Mouse (Mus musculus): ENCODE data around the gene Pidd1. TPM values are rescaled to one million over a fixed set of nuclear protein-coding genes. Genes with fewer than 3 reads are reported as not detected.

Pidd1 gene
- polyA plus RNA-seq, 1 experiment from 2014 or later, result 15.7 TPM

DNA sequence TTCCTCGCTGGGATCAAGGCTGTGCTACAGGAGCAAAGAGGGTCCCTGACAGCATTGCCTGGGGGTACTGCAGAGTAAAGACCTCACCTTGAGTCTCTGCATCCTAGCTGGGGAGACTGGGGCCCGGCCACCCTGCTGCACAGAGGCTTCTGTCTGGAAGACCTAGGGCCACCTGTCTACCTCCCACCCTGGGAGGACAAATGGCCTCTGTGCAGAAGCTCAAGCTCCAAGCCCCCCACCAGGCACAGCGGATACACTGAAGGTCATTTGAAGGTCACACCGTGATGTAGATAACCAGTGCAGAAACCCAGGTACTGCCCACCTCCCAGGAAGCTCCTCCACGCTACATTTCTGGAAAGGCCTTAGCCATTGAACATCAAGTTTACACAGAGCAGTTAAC, 15.1 kb downstream of the Pidd1 start:
- no peaks in the 10 kb centered on the region; the same call in 1 of the 2 replicates for H3K36me3 ChIP-seq (ENCODE audit: control insufficient read depth, insufficient read depth, low read length)

DNA sequence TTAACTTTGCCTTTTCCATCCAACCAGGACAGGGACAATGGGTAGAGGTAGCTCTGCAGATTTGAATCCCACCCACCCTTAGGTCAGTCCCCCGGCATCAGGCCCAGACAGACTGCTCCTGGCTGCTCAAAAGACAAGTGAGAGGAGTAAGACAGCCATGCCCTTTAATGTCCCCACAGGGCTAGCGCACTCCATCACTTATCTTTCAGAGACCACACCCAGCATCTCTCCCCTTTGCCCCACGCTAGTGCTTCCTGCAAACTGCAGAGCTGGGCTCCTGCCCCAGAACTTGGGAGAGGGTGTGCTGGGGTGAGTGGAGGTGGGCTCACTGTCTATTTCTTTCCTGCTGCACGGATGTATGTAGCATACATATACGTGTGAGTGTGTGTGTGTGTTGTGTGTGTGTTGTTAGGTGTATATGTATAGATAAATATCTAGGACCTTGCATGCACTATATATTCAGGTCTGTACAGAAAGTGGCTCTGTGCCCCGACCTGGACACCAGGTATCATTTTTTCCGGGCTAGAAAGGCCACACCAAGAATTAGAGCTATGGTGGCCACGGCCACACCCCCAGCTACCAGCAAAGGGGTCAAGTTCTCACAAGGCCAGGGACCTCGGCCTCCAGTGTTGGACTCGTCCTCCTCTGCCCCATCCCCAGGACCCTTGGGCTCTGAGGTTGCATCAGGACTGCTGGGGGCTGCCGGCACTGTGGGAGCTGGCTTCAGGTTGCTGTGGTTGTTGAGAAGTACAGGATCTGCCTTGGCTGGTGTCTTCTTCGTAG, 16.7 kb downstream of the Pidd1 start:
- no peak overlapping the region for H3K9ac ChIP-seq (ENCODE audit: low read length)
- H3K9me3 ChIP-seq (ENCODE audit: control insufficient read depth, low read length), result no peaks in the 10 kb centered on the region
- no peaks in the 10 kb centered on the region for H3K27me3 ChIP-seq (ENCODE audit: control insufficient read depth, insufficient read depth, low read length)
- no peak overlapping the region for H3K27ac ChIP-seq (replicated peaks; ENCODE audit: low read depth, low read length)
- DNase-seq (ENCODE audit: low spot score), result no peak
- no peak for ATAC-seq (ENCODE audit: insufficient number of reproducible peaks, low FRiP score, low TSS enrichment, low read depth)
- no peaks in the 10 kb centered on the region; the same call in 1 of the 2 replicates for H3K36me3 ChIP-seq (ENCODE audit: control insufficient read depth, insufficient read depth, low read length)
- H3K4me2 ChIP-seq (ENCODE audit: low read depth, severe bottlenecking), result no peak overlapping the region
- WGBS, result 80% methylated on average over 12 of the region's 12 CpGs
- peaks cover 4% of the 10 kb centered on the region; the same call in 1 of the 2 replicates for H3K4me1 ChIP-seq (ENCODE audit: control insufficient read depth, insufficient read depth, low read length)
- no peak overlapping the region for H3K4me3 ChIP-seq (ENCODE audit: low read depth, low read length)

More for the DNA sequence above, 15.1 kb downstream of the Pidd1 start:
- Histone ChIP-seq H3K9me3 (ENCODE audit: control insufficient read depth, low read length) (no peaks in the 10 kb centered on the region), H3K27ac (replicated peaks; ENCODE audit: low read depth, low read length) (no peak overlapping the region), H3K4me2 (ENCODE audit: low read depth, severe bottlenecking) (peak overlapping the region; percentile 50), H3K9ac (ENCODE audit: low read length) (0 out of 2 replicates have a peak overlapping the region, but pooled peaks have one; percentile 27), H3K27me3 (ENCODE audit: control insufficient read depth, insufficient read depth, low read length) (no peaks in the 10 kb centered on the region), H3K4me3 (ENCODE audit: low read depth, low read length) (peak overlapping the region; percentile 34), H3K4me1 (ENCODE audit: control insufficient read depth, insufficient read depth, low read length) (peaks cover 4% of the 10 kb centered on the region; the same call in 1 of the 2 replicates)
- ATAC-seq (ENCODE audit: insufficient number of reproducible peaks, low FRiP score, low TSS enrichment, low read depth) (no peak), DNase-seq (ENCODE audit: low spot score) (no peak)
- 54% methylated on average over 5 of the region's 5 CpGs for WGBS

DNA sequence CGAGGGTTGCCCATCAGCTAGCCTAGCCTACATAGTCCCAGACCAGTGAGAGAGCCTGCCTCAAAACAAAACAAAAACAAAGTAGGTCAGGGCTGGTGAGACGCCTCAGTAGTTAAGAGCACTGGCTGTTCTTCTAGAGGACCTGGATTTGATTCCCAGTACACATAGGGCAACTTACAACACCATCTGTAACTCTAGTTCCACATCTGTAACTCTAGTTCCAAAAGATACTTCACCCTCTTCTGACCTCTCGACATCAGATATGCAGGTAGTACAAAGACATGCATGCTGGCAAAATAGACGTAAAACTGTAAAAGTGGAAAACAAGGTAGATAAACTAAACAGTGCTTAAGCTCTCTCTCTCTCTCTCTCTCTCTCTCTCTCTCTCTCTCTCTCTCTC, 20.0 kb downstream of the Pidd1 start:
- Histone ChIP-seq H3K36me3 (ENCODE audit: control insufficient read depth, insufficient read depth, low read length) (no peaks in the 10 kb centered on the region), H3K4me1 (ENCODE audit: control insufficient read depth, insufficient read depth, low read length) (peaks cover under 1% of the 10 kb centered on the region; the same call in 1 of the 2 replicates), H3K27ac (replicated peaks; ENCODE audit: low read depth, low read length) (no peak overlapping the region), H3K9me3 (ENCODE audit: control insufficient read depth, low read length) (no peaks in the 10 kb centered on the region), H3K27me3 (ENCODE audit: control insufficient read depth, insufficient read depth, low read length) (no peaks in the 10 kb centered on the region), H3K4me2 (ENCODE audit: low read depth, severe bottlenecking) (no peak overlapping the region), H3K4me3 (ENCODE audit: low read depth, low read length) (no peak overlapping the region), H3K9ac (ENCODE audit: low read length) (no peak overlapping the region)
- DNase-seq (ENCODE audit: low spot score) (no peak), ATAC-seq (ENCODE audit: insufficient number of reproducible peaks, low FRiP score, low TSS enrichment, low read depth) (no peak)
- WGBS, result 81% methylated on average over 4 of the region's 4 CpGs

DNA sequence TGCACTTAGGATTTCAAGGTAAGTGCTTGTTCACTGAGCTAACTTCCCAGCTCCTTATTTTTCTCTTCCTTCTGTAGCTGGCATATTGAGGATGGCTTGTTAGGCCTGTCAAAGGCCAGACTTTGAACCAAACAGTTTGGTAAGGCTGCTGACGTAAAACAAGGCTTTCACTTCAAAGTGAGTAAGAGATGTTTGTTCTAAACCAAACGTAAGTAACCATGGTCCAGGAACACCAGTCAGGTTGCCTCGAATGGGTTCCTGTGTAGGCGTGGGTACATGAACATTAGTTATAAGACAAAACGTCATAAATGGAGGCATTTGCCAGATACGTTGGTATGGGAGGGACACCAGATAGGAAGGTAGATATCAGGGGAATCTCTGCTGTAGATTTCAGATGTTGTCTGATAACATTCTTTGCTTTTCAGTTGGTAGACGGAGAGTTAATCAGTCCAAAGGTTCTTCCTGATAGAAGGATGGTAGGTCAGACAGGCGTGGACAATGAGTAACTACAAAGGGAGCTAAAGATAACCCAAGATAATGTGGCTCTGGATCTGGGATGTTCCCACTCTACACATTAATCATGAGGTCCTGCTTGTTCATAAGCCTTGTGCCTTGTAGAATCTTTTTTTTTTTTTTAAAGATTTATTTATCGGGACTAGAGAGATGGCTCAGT, 23.7 kb downstream of the Pidd1 start:
- no peaks in the 10 kb centered on the region for H3K27me3 ChIP-seq (ENCODE audit: control insufficient read depth, insufficient read depth, low read length)
- no peaks in the 10 kb centered on the region for H3K9me3 ChIP-seq (ENCODE audit: control insufficient read depth, low read length)
- no peaks in the 10 kb centered on the region for H3K36me3 ChIP-seq (ENCODE audit: control insufficient read depth, insufficient read depth, low read length)
- no peak overlapping the region for H3K4me3 ChIP-seq (ENCODE audit: low read depth, low read length)
- no peaks in the 10 kb centered on the region for H3K4me1 ChIP-seq (ENCODE audit: control insufficient read depth, insufficient read depth, low read length)
- no peak for DNase-seq (ENCODE audit: low spot score)
- 81% methylated on average over 9 of the region's 9 CpGs for WGBS
- no peak overlapping the region for H3K27ac ChIP-seq (replicated peaks; ENCODE audit: low read depth, low read length)
- H3K4me2 ChIP-seq (ENCODE audit: low read depth, severe bottlenecking), result no peak overlapping the region
- no peak overlapping the region for H3K9ac ChIP-seq (ENCODE audit: low read length)
- no peak for ATAC-seq (ENCODE audit: insufficient number of reproducible peaks, low FRiP score, low TSS enrichment, low read depth)

DNA sequence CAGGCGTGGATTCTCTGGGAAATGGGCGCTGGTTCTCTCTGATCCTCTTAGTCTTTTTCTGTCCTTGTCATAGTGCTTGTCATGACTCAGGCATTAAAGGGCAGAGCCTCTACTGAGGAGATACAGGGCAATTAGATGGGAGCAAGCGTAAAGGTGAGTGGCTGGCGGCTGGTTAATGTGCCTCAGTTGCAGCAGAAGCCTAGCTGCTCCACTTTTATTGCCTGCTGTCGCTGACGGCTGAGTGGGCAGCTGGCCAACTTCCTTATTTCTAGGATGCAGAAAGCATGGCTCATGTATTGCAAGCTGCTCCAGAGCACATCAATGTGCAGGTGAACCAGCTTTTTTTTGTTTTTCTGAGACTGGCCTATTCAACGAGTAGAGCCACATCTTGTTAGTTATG, 24.9 kb downstream of the Pidd1 start:
- Histone ChIP-seq H3K4me1 (ENCODE audit: control insufficient read depth, insufficient read depth, low read length) (no peaks in the 10 kb centered on the region), H3K9ac (ENCODE audit: low read length) (no peak overlapping the region), H3K9me3 (ENCODE audit: control insufficient read depth, low read length) (no peaks in the 10 kb centered on the region), H3K4me2 (ENCODE audit: low read depth, severe bottlenecking) (no peak overlapping the region), H3K27ac (replicated peaks; ENCODE audit: low read depth, low read length) (no peak overlapping the region), H3K4me3 (ENCODE audit: low read depth, low read length) (no peak overlapping the region), H3K27me3 (ENCODE audit: control insufficient read depth, insufficient read depth, low read length) (no peaks in the 10 kb centered on the region), H3K36me3 (ENCODE audit: control insufficient read depth, insufficient read depth, low read length) (no peaks in the 10 kb centered on the region)
- no peak for DNase-seq (ENCODE audit: low spot score)
- WGBS, result 55% methylated on average over 7 of the region's 7 CpGs
- no peak for ATAC-seq (ENCODE audit: insufficient number of reproducible peaks, low FRiP score, low TSS enrichment, low read depth)

DNA sequence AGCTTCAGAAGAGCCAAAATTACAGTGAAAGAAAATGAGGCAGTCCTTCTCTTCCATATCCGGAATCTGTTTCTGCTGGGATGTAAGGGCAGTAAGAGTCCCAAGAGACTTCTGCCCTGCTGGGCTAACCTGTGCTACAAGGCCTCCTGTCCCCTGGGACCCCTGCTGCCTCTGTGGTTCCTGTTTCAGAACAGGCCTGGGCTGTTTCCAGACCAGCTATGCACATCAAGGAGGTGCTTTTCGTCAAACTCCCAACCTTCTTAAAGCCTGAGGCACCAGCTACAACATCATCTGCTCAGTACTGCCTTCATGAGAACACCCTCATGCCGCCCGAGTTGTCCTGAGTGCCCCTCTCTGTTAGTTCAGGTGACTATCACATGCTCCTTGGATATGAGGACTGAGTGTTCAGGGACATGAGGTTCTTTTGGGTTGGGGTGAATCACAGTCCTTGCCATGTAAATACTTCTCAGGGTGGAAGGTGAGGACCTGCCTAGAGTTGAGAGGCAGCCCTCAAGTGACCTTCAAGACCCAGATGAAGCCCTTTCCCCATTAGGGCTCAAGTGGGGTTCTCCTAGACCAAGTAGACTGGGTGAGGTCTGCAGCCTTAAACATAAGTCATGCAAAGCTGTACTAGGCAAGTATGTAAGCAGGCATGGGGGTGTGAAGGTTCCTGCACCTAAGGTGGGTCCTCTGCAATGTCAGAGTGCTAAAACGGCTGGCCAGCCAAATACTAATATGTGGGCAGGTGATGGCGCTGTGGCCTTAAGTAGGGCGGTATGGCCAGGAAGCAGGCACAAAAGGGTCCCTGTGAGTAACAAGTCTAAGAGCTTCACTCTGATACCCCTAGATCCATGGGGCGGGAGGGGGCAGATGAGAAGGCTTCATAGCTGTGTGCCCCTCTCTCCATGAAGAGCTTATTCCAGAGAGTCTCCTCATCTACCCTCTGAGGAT, 25.8 kb downstream of the Pidd1 start:
- Histone ChIP-seq H3K9ac (ENCODE audit: low read length) (no peak overlapping the region), H3K4me2 (ENCODE audit: low read depth, severe bottlenecking) (no peak overlapping the region), H3K27me3 (ENCODE audit: control insufficient read depth, insufficient read depth, low read length) (no peaks in the 10 kb centered on the region), H3K9me3 (ENCODE audit: control insufficient read depth, low read length) (no peaks in the 10 kb centered on the region), H3K4me3 (ENCODE audit: low read depth, low read length) (no peak overlapping the region), H3K4me1 (ENCODE audit: control insufficient read depth, insufficient read depth, low read length) (peaks cover 3% of the 10 kb centered on the region; the same call in 1 of the 2 replicates), H3K36me3 (ENCODE audit: control insufficient read depth, insufficient read depth, low read length) (no peaks in the 10 kb centered on the region), H3K27ac (replicated peaks; ENCODE audit: low read depth, low read length) (no peak overlapping the region)
- 67% methylated on average over 8 of the region's 8 CpGs for WGBS
- ATAC-seq (ENCODE audit: insufficient number of reproducible peaks, low FRiP score, low TSS enrichment, low read depth) (no peak), DNase-seq (ENCODE audit: low spot score) (no peak)

DNA sequence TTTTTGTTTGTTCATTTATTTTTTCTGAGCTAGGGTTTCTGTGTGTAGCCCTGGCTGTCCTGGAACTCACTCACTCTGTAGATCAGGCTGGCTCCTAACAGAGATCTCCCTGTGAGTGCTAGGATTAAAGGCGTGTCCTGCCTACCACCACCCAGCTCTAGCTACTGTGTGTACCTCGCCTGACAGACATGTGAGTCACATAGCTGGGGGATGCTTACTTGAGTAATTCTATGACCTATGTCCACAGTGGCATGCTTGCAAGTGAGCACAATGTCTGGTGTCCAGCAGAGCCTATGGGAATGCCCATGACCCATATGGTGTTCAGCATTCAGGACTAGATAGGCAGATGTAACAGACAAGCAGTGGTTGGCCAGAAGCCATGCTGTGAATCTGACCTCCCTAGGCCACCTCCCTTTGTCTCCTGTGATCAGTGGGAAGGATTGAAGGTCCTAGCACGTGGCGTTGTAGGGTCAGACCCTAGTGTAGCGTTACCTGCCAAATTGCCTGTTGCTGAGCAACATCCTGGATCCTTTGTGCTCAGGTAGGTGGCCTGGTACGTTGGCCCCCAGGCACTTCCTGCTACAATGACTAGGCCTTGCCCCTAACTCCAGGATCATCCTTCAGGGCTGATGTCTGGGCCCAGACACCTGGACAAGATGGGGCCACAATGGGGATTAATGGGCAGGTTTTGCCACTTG, 27.5 kb downstream of the Pidd1 start:
- no peak overlapping the region for H3K27ac ChIP-seq (replicated peaks; ENCODE audit: low read depth, low read length)
- H3K36me3 ChIP-seq (ENCODE audit: control insufficient read depth, insufficient read depth, low read length), result no peaks in the 10 kb centered on the region
- H3K9ac ChIP-seq (ENCODE audit: low read length), result no peak overlapping the region
- H3K9me3 ChIP-seq (ENCODE audit: control insufficient read depth, low read length), result no peaks in the 10 kb centered on the region
- H3K4me3 ChIP-seq (ENCODE audit: low read depth, low read length), result no peak overlapping the region
- no peak overlapping the region for H3K4me2 ChIP-seq (ENCODE audit: low read depth, severe bottlenecking)
- ATAC-seq (ENCODE audit: insufficient number of reproducible peaks, low FRiP score, low TSS enrichment, low read depth), result no peak
- no peaks in the 10 kb centered on the region for H3K27me3 ChIP-seq (ENCODE audit: control insufficient read depth, insufficient read depth, low read length)
- peaks cover 4% of the 10 kb centered on the region; the same call in 1 of the 2 replicates for H3K4me1 ChIP-seq (ENCODE audit: control insufficient read depth, insufficient read depth, low read length)
- no peak for DNase-seq (ENCODE audit: low spot score)
- WGBS, result 81% methylated on average over 6 of the region's 6 CpGs

Measured in limb, embryonic 11.5 days (tissue).